Mouse (Mus musculus) heart, adult 2 months (tissue): ENCODE measurements around the gene Olfr378. TPM values are rescaled to one million over a fixed set of nuclear protein-coding genes. Genes with fewer than 3 reads are reported as not detected.

Source experiments
- DNase-seq, 2 experiments: peaks; one replicate each; pipeline ENCODE4 v3.0.0; 2021
- H3K27ac ChIP-seq: fragments of 200-600 bp; 2 replicates; pipeline ENCODE4 v1.8.1; 2022
- H3K27me3 ChIP-seq: fragments of 200-500 bp; 2 replicates; pipeline ENCODE4 v1.6.1; 2012; ENCODE audit warnings: mild to moderate bottlenecking, low read length, inconsistent platforms, mixed read lengths; ENCODE audit not compliant: control insufficient read depth, insufficient read depth
- H3K36me3 ChIP-seq: fragments of 200-500 bp; 2 replicates; pipeline ENCODE4 v1.6.1; 2012; ENCODE audit warnings: low read length, inconsistent platforms; ENCODE audit not compliant: control insufficient read depth, insufficient read depth
- H3K4me1 ChIP-seq: fragments of 200-500 bp; 2 replicates; pipeline ENCODE4 v1.6.1; 2011; ENCODE audit warnings: low read length; ENCODE audit not compliant: control insufficient read depth, insufficient read depth
- H3K4me3 ChIP-seq: fragments of 200-600 bp; 2 replicates; pipeline ENCODE4 v1.8.1; 2022
- H3K79me2 ChIP-seq: fragments of 200-500 bp; replicated peaks from 2 replicates; pipeline ENCODE4 v1.6.1; 2012; ENCODE audit warnings: mild to moderate bottlenecking, inconsistent platforms, low read length, moderate library complexity, mixed read lengths; ENCODE audit not compliant: control insufficient read depth, insufficient read depth
- H3K9ac ChIP-seq: fragments of 200-500 bp; 2 replicates; pipeline ENCODE4 v1.6.1; 2012; ENCODE audit warnings: low read depth, mild to moderate bottlenecking, control low read depth, inconsistent platforms, low read length, mixed read lengths
- CTCF ChIP-seq: fragments of 200-600 bp; IDR thresholded peaks from 2 replicates; pipeline ENCODE4 v1.8.1; 2022; ENCODE audit warnings: antibody characterized with exemption, mild to moderate bottlenecking, moderate library complexity
- EP300 ChIP-seq: fragments of 200-500 bp; IDR thresholded peaks from 2 replicates; pipeline ENCODE4 v1.6.1; 2011; ENCODE audit warnings: low read depth, low read length, control low read depth; ENCODE audit not compliant: insufficient read depth
- POLR2A ChIP-seq: fragments of 200-500 bp; IDR thresholded peaks from 2 replicates; pipeline ENCODE4 v1.6.1; 2011; ENCODE audit warnings: mild to moderate bottlenecking, low read depth, low read length, control low read depth; ENCODE audit not compliant: insufficient read depth
- WGBS: fragments of 180-500 bp; shearing (Covaris S2); methylation state at CpG from one replicate; pipeline ENCODE4 v1.1.7; 2018; 5-methylcytosine and 5-hydroxymethylcytosine counted together
- intact Hi-C: fragments of 180-260 bp; cut with DNase I; formaldehyde crosslinking; loops from one replicate; pipeline ENCODE4 v1.15.1; 2025
- long read RNA-seq: library from polyadenylated mRNA; stranded (forward); transcript quantifications from one replicate; pipeline ENCODE4 v2.0.0, GENCODE M21; 2021
- polyA plus RNA-seq: library from polyadenylated mRNA; depleted of rRNA; stranded (reverse); fragments of >200 nt; gene quantifications from 2 replicates; pipeline ENCODE4 v1.2.3, GENCODE M21; 2012; rRNA removed
- total RNA-seq, 2 experiments: library from RNA; stranded (reverse); gene quantifications; 2 replicates each; pipeline ENCODE4 v1.2.3; 2021

Olfr378 gene
- total RNA-seq, result not detected
- polyA plus RNA-seq, result not detected in 2 replicates
- long read RNA-seq, result 0 reads

DNA sequence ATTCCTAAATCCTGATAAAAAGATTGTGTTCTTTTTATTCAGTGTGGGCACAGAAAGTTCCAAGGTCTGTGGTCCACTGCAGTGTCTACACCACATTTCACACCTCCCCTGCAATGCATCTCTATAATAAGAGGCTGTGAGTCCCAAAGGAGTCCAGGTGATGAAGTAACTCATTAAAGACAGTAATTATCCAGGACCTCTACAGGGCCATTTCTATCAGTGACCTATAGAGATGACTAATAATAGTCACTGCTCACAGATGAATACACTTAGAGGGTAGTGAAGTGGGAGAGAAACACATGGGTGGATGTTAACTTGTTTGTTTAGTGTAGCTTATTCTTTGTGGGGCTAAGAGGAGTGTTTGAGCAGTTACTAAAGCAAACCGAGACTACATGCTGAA lies at the start of gene Olfr378:
Olfr378 (minus strand) TSS at position 101 of the 400 bp plus-strand sequence.
- no peaks in the 10 kb centered on the region for H3K79me2 ChIP-seq
- no peaks in the 10 kb centered on the region for H3K27me3 ChIP-seq
- no peak for TF ChIP-seq EP300
- TF ChIP-seq POLR2A, result no peak
- no peak for TF ChIP-seq CTCF
- no peaks in the 10 kb centered on the region for H3K4me1 ChIP-seq
- H3K4me3 ChIP-seq, result no peak within 1 kb of the TSS
- H3K9ac ChIP-seq, result no peak within 1 kb of the TSS
- no peak for DNase-seq
- intact Hi-C loops, result no loop called here
- H3K27ac ChIP-seq, result no peak within 1 kb of the TSS
- no peaks in the 10 kb centered on the region for H3K36me3 ChIP-seq
- 89% methylated on average over 1 of the region's 1 CpGs for WGBS

DNA sequence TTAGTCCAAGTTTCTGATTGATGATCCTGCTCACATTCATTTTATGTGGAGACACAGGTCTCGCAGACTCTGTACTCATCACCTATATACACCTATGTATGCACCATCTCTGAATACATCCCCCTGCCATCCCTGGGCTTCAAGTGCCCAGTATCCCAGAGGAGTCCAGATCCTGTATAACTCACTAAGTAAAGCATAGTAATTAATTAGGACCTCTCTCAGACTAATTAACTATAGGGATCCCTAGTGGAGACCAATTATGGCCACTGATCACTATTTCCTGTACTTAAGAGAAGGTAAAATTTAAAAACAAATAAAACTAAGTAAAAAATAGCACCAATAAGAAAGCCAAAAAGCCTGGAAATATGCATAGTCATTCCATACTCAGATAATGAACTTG lies 29.1 kb upstream of the Olfr378 start, which contains the start of gene Olfr380:
Olfr380 (minus strand) TSS at position 101 of the 400 bp plus-strand sequence.
- Histone ChIP-seq H3K4me3 (no peak within 1 kb of the TSS), H3K9ac (no peak within 1 kb of the TSS), H3K27me3 (no peaks in the 10 kb centered on the region), H3K27ac (no peak within 1 kb of the TSS), H3K36me3 (no peaks in the 10 kb centered on the region), H3K79me2 (no peaks in the 10 kb centered on the region), H3K4me1 (no peaks in the 10 kb centered on the region)
- intact Hi-C loops, result no loop called here
- DNase-seq, result no peak
- TF ChIP-seq CTCF (no peak), POLR2A (no peak), EP300 (no peak)
- WGBS, result 90% methylated on average over 1 of the region's 1 CpGs

- H3K36me3 ChIP-seq, result no peaks in the 10 kb centered on the region
- H3K27me3 ChIP-seq, result no peaks in the 10 kb centered on the region
- H3K79me2 ChIP-seq, result no peaks in the 10 kb centered on the region
- no peak within 1 kb of the TSS for H3K27ac ChIP-seq
- intact Hi-C loops, result no loop called here
- H3K4me1 ChIP-seq, result no peaks in the 10 kb centered on the region
- no peak for TF ChIP-seq POLR2A
- TF ChIP-seq CTCF, result no peak
- no peak for TF ChIP-seq EP300
- no peak for DNase-seq
- H3K9ac ChIP-seq, result no peak within 1 kb of the TSS
- no peak within 1 kb of the TSS for H3K4me3 ChIP-seq
Measured at GRCm38 (mm10) chr11:73399514-73399913, 28.8 kb downstream of the Olfr378 start, which contains the start of gene Olfr1. TSS of gene Olfr1 (minus strand) at chr11:73399614.

DNA sequence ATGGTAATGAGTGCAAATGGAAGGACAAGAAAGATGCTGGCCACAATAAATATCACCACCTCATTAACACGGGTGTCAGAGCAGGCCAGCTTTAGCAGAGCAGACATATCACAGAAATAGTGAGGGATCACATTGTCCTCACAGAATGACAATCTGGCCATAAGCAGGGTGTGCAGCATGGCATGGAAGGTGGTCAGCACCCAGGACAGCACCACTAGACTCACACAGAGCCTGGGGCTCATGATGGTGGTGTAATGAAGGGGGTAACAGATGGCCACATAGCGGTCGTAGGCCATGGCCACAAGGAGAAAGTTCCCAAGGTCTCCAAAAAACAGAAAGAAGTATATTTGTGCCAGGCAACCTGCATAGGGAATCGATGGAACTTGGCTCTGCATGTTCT lies 32.9 kb downstream of the Olfr378 start:
- intact Hi-C loops, result no loop called here
- no peak for DNase-seq

More for the DNA sequence above, 32.9 kb downstream of the Olfr378 start:
- 64% methylated on average over 4 of the region's 4 CpGs for WGBS
- TF ChIP-seq POLR2A, result no peak
- no peak for TF ChIP-seq EP300
- TF ChIP-seq CTCF, result no peak
- no peaks in the 10 kb centered on the region for H3K36me3 ChIP-seq
- no peaks in the 10 kb centered on the region for H3K79me2 ChIP-seq
- H3K27ac ChIP-seq, result no peak overlapping the region
- H3K27me3 ChIP-seq, result no peaks in the 10 kb centered on the region
- H3K4me1 ChIP-seq, result no peaks in the 10 kb centered on the region
- H3K4me3 ChIP-seq, result no peak overlapping the region
- no peak overlapping the region for H3K9ac ChIP-seq

Other genes with a start within 250 kb of the Olfr378 start
- 10 to 100 TPM; 10.7 to 11.8 TPM for gene Ctns, start 229.4 kb downstream of the Olfr378 start, total RNA-seq
- 12.7 and 15.4 TPM in 2 replicates for gene Ctns, start 229.4 kb downstream of the Olfr378 start, polyA plus RNA-seq
- gene Shpk, start 229.0 kb downstream of the Olfr378 start, total RNA-seq, result 1 to 10 TPM in 1 of 2 experiments, under 1 TPM in 1; 0.97 to 1.1 TPM
- gene Shpk, start 229.0 kb downstream of the Olfr378 start, polyA plus RNA-seq, result 2.2 and 2.8 TPM in 2 replicates
- under 1 TPM; 0.08 to 0.11 TPM for gene Trpv1, start 194.2 kb downstream of the Olfr378 start, total RNA-seq
- gene Trpv1, start 194.2 kb downstream of the Olfr378 start, polyA plus RNA-seq, result 0.21 and 0.29 TPM in 2 replicates
- under 1 TPM; 0.03 to 0.05 TPM for gene Trpv3, start 161.1 kb downstream of the Olfr378 start, total RNA-seq
- 0.04 and 0.09 TPM in 2 replicates for gene Trpv3, start 161.1 kb downstream of the Olfr378 start, polyA plus RNA-seq
- 1 to 10 TPM; 1.4 to 1.5 TPM for gene Aspa, start 98.9 kb downstream of the Olfr378 start, total RNA-seq
- gene Aspa, start 98.9 kb downstream of the Olfr378 start, polyA plus RNA-seq, result 2.2 and 4.4 TPM in 2 replicates
- not detected for gene Gm49340, start 98.7 kb downstream of the Olfr378 start, total RNA-seq
- 0.06 TPM in 1 of 2 replicates, not detected in the other for gene Gm49340, start 98.7 kb downstream of the Olfr378 start, polyA plus RNA-seq
- not detected for gene Spata22, start 98.7 kb downstream of the Olfr378 start, total RNA-seq
- gene Spata22, start 98.7 kb downstream of the Olfr378 start, polyA plus RNA-seq, result 0.08 and 0.15 TPM in 2 replicates
- gene Olfr20, start 77.7 kb downstream of the Olfr378 start, total RNA-seq, result not detected
- gene Olfr20, start 77.7 kb downstream of the Olfr378 start, polyA plus RNA-seq, result not detected in 2 replicates
- not detected for gene Olfr376, start 57.2 kb downstream of the Olfr378 start, total RNA-seq
- not detected in 2 replicates for gene Olfr376, start 57.2 kb downstream of the Olfr378 start, polyA plus RNA-seq
- not detected for gene Olfr1, start 28.9 kb downstream of the Olfr378 start, total RNA-seq
- not detected in 2 replicates for gene Olfr1, start 28.9 kb downstream of the Olfr378 start, polyA plus RNA-seq
- not detected for gene Olfr380, start 29.0 kb upstream of the Olfr378 start, total RNA-seq
- gene Olfr380, start 29.0 kb upstream of the Olfr378 start, polyA plus RNA-seq, result not detected in 2 replicates
- gene Olfr381, start 63.1 kb upstream of the Olfr378 start, total RNA-seq, result not detected
- not detected in 2 replicates for gene Olfr381, start 63.1 kb upstream of the Olfr378 start, polyA plus RNA-seq
- not detected for gene Olfr382, start 88.7 kb upstream of the Olfr378 start, total RNA-seq
- gene Olfr382, start 88.7 kb upstream of the Olfr378 start, polyA plus RNA-seq, result not detected in 2 replicates
- gene Olfr385, start 164.5 kb upstream of the Olfr378 start, total RNA-seq, result not detected
- not detected in 2 replicates for gene Olfr385, start 164.5 kb upstream of the Olfr378 start, polyA plus RNA-seq
- gene Olfr384, start 170.1 kb upstream of the Olfr378 start, total RNA-seq, result not detected
- gene Olfr384, start 170.1 kb upstream of the Olfr378 start, polyA plus RNA-seq, result not detected in 2 replicates